Mouse (Mus musculus) adrenal gland, adult 18-20 months (tissue): ENCODE data around the gene Baiap2l2. TPM values are rescaled to one million over a fixed set of nuclear protein-coding genes. Genes with fewer than 3 reads are reported as not detected.

Source experiments
- DNase-seq, 2 experiments: peaks; one replicate each; pipeline ENCODE4 v3.0.0; 2021 to 2022; ENCODE audit warnings: low spot score in 2 of 2
- total RNA-seq, 2 experiments: library from RNA; stranded (reverse); gene quantifications; 1 replicate in 1 of 2; 2 replicates in 1 of 2; pipeline ENCODE4 v1.2.3; 2021

Gene Baiap2l2
- total RNA-seq, 2 experiments from 2014 or later: 0.13 to 0.93 TPM

- DNase-seq: no peak
These were observed 18.4 kb upstream of the Baiap2l2 start for GRCm38 (mm10) chr15:79303725-79304124.

DNA sequence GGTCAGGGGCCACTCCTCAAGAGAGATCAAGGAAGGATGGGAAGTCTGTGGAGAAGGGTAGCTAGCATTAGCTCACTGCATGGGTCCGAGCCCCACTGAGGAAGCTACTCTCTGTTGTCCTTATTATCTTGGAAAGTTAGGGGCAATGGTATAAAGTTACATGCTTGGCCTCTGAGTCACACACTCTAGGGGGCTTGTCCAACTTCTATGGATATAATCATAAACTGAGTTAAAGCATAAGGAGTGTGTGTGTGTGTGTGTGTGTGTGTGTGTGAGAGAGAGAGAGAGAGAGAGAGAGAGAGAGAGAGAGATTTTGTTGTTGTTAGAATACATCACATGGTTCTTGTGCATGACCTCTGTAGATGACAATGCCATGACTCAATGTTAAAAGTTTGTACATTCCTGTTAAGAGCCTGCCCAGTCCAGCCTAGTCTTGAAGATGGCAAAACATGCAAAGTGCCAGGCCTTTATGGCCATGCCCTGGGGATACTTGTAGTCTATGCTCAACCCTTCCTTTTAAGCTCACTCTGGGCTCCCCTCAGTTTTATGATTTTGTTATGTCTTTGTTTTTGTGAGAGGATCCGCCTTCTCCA, 14.3 kb upstream of the Baiap2l2 start:
- no peak for DNase-seq

- no peak for DNase-seq
These were observed 13.2 kb upstream of the Baiap2l2 start for GRCm38 (mm10) chr15:79298553-79298952.

- DNase-seq: no peak
These were observed 7.4 kb upstream of the Baiap2l2 start for GRCm38 (mm10) chr15:79292779-79293178.

DNA sequence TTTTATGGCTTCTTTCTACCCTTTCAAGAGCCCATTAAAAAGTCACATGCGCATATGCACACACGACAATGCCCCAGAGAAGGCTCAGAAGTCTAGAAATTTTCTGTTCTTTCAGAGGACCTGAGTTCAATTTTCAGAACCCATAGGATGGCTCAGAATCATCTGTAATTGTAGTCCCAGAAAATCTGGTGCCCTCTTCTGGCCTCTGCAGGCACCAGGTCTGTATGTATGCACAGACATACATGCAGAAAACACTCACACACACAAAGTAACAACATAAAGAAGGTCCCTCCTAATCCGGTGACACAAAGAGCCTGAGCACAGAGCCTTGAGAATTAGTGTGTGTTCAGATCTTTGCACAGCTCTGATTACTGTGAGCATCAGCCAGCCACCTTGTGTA, 5.0 kb upstream of the Baiap2l2 start:
- no peak for DNase-seq

DNA sequence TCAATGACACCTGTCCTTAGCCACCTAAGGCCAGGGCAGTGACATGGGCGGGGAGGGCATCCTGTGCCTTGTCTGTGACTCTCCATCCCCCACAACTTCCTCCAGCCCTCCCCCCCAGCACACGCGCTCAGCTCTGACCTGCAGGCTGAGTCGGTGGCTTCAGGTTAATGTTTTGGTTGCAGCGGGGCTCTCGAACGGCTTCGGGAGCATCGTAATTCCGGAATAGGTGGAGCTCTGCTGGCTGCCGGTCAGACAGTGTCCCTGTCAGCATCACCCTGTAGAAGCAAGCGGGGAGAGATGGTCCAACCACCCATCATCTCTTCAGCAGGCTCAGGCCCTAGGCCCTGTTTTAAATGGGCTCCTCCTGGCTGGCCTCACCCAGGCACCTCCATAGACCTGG, 4.1 kb upstream of the Baiap2l2 start:
- DNase-seq: no peak

DNA sequence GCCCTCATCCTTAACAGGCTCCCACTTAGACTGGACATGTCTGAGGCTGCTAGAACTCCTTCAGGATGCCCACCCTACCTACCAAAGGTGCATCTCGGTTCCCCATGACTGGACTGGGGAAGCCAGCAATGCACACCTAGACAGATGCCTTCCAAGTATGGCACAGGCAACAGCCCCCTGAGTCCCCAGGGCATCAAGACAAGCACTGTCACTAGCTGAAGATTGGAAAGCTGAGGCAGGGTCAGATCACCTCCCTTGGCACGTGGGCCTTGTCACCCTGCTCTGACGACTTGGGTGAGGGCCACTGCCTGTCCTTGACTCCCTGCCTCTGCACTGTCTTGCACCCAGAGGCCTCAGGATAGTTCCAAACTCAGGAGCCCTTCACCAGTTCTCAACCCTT, 3.0 kb upstream of the Baiap2l2 start:
- DNase-seq: no peak

GRCm38 (mm10) chr15:79287091-79287490, 1.8 kb upstream of the Baiap2l2 start:
- DNase-seq: no peak

DNA sequence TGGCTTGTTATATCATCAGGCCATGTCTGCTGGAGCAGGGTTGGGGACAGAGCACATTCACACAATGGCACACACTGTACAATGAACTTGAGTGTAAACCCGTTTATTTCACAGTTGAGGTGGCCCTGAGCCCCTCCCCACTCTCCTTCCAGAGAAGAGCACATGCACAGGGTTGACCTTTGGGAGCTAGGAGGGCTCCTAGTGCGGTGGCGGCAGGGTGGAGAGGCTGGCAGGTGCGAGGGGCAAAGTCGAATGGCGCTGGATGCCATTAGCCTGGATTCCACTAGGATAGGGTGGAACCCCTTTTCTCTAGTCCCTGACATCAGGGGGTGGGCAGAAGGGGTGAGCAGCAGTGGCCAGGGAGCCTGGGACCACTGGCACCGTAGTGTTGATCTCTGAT, 804 bp upstream of the Baiap2l2 start:
- no peak for DNase-seq

DNA sequence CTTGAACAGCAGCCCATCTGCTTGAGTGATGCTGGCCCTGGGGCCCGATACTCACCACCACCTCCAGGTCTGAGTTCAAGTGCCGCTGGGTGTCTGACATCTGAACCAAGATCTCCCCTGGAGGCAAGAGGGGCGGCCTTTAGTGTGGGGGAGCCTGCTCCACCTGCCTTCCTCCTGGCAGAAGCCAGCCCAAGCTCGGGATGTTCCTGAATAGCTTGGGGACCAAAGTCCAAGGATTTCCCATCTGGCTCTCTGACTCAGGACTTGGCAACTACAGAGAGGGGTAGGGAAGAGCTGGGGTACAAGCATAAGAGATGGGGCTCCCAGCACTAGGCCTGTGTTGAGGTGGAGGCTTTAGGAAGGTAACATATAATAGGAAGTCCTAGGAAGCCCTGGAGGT, 2.0 kb downstream of the Baiap2l2 start:
- no peak for DNase-seq

- no peak for DNase-seq
These were observed 2.9 kb downstream of the Baiap2l2 start for GRCm38 (mm10) chr15:79282434-79282833.

GRCm38 (mm10) chr15:79281389-79281788, 3.9 kb downstream of the Baiap2l2 start:
- DNase-seq: no peak

DNA sequence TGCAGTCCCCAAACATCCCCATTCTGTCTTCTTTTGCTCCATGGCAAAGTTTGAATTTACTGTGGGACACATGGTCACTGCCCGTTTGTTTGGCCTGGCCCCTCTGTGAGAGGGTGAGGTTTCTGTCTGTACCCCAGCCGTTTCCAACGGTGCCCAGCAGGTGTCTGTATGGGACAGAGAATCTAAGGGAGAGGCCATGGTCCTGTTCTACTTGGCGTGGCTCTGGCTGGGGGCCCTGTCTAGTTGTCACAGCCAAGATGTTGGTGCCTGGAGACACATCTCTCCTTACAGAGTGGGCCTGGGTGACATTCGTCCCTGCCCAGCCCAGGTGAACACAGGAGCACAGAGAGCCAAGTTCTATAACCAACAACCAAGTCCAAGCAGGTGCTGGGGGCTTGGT, 4.5 kb downstream of the Baiap2l2 start:
- DNase-seq: no peak

GRCm38 (mm10) chr15:79280209-79280608, 5.1 kb downstream of the Baiap2l2 start:
- no peak for DNase-seq

DNA sequence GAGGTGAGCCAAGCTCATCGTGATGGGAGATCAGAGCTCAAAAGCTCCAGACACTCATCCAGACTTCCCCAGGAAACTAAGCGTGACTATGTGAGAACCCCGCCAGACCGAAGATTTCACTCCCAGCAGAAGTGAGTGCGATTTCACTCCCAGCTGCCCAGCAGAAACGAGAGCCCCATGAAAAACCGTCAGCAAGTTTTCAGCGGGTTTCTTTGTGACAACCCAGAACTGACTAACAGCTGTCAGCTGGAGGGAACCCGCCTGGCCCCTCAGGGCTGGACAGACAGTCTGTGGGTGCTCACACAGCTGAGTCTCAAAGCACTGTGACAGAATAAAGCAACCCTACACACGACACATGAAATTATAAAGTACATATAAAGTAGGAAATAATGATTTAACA, 7.6 kb downstream of the Baiap2l2 start:
- no peak for DNase-seq

DNA sequence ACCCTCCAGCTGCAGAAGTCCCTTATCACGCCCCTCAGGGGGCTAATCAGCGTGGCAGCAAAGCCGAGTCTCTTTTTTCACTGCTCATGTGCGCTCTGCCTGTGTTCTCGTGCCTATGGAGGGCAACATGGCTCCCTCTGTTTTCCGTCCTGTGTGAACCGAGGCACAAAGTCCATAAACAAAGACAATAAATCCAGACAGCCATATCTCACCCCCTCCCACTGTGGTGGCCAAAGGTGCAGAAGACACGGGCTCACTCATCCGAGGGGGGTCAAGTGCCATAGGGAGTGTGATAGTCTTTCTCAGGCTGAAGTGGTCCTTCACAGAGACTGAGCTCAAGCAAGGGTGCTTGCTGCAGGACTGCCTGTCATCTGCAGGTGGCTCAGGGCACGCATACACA, 12.3 kb downstream of the Baiap2l2 start:
- no peak for DNase-seq

DNA sequence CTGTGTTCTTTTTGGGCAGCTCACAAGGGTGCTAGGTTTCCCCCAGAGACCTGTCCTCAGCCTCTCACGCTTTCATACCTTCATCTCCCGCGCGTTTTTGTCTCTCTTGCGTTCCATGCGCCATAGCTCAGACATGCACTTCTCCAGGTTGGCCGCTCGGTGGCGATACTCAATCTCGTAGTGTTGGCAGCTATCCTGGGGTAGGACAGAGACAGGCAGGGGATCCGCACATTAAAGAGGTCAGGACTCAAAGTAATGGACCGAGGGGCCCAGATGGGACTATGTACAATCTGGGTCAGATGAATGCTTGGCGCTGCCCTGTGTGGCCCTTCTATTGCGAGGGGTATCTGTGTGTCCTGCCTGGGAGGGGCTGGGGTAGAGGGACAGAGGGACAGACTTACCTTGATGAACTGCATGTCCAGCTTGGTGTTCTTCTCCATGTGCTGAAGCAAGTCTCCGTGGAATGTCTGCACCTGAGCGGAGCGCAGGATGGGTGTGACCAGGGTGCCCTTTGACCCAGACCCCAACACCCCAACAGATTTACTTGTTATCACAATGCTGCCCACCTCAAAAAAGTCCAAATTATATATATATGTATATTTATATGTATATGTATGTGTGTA, 14.1 kb downstream of the Baiap2l2 start:
- peak in 1 of 2 experiments; percentile 54 for DNase-seq

DNA sequence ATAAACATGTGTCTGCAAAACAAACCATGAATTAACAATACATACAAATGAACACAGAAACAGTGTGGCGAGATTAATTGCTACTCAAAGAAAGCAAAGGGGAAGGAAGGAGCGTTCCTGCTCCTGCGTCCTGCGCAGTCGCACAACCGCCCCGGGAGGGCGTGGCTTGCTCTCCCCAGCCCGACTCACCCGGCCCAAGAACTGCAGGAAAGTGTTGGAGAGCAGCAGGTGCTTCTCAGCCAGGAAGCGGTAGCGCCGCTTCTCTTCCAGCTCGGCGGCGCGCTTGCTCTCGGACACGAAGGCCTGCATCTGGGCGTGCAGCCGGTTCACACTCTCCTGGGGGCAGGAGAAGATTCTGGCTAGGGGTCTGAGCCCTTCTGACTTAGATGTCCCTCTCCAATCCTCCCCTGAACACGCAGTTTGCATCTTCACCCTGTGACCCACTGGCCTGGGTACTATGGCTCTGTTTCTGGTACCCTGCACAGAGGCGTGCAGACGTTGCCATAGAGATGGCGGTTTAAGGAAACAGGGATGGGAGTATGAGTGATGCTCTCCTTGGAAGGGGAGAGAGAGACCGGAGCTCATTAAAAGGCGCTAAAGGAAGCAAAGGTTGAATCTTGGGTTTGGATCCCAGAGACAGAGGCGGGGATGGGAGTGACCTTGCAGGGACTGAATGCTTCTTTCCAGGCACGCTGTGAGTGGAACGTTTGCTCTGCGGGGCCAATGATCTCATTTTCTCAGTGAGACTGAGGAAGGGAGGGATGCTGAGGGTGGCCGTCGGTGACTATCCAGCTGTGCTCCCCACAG, 14.8 kb downstream of the Baiap2l2 start:
- peak; percentile 63 to 68 for DNase-seq

- DNase-seq: no peak
These were observed 16.8 kb downstream of the Baiap2l2 start for GRCm38 (mm10) chr15:79268521-79268920.

DNA sequence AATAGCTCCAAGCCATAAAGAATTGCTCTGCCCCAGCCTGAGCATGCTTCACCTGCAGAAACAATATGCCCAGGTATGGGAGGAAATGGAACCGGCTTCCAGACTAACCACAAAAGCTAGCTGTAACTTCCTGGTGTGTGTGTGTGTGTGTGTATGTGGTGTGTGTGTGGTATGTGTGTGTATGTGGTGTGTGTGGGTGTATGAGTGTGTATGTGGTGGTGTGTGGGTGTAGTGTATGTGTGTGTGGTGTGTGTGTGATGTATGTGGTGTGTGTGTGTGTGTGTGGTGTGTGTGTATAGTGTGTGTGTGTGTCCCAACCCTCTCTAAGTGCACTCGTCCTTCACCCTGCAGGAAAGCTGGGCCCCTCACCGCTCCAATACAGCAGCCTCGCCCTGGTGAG, 20.0 kb downstream of the Baiap2l2 start:
- DNase-seq: no peak

GRCm38 (mm10) chr15:79263726-79264125, 21.6 kb downstream of the Baiap2l2 start:
- no peak for DNase-seq

- DNase-seq: no peak
These were observed 22.5 kb downstream of the Baiap2l2 start for GRCm38 (mm10) chr15:79262786-79263309.
